Mouse (Mus musculus) heart, adult 18-20 months (tissue): ENCODE results near the gene Pyroxd1. TPM values are rescaled to one million over a fixed set of nuclear protein-coding genes. Genes with fewer than 3 reads are reported as not detected.

Experiments used
- DNase-seq, 2 experiments: peaks; one replicate each; pipeline ENCODE4 v3.0.0; 2021 to 2022; ENCODE audit warnings: mixed read lengths in 1 of 2
- total RNA-seq, 2 experiments: library from RNA; stranded (reverse); gene quantifications; 2 replicates each; pipeline ENCODE4 v1.2.3; 2021

Pyroxd1 gene
- total RNA-seq, 2 experiments from 2014 or later = 11.4 to 12.3 TPM

DNA sequence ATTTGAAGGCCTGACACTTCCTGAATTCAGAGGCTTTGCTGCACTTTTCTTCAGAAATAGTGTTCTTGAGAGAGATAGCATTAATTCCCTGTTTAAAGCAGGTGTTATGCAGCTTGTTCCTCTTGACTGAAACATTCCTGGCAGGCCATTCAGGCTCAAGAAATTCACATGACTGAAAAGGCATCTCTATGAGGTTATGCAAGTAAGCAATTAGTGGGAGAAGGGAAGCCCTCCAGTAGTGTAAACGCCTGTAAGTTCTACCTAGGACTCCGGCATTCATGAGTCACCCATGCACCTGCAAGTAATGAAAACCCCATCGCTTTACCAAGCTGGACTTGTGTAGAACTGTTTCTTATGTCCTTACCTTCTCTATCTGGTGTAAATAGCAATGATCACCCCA lies 24.1 kb downstream of the Pyroxd1 start:
- no peak for DNase-seq

DNA sequence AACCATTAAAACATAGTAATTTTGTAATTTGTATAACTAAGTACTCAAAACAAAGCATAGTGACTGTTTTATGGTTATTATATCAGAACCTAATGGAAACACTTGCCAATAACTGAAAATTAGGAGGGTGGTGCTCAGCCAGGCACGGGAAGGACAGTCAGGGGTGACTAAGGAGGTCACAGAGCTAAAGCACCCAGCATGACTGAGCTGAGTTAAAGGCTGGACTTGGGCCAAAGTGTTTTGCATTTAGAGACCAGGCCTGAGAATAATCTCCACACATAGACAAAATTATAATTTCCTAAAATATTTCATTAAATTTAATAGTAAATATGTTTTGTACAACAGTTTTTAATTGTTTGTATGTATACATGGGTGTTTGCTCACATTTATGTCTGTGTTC lies 31.6 kb downstream of the Pyroxd1 start:
- DNase-seq = no peak

DNA sequence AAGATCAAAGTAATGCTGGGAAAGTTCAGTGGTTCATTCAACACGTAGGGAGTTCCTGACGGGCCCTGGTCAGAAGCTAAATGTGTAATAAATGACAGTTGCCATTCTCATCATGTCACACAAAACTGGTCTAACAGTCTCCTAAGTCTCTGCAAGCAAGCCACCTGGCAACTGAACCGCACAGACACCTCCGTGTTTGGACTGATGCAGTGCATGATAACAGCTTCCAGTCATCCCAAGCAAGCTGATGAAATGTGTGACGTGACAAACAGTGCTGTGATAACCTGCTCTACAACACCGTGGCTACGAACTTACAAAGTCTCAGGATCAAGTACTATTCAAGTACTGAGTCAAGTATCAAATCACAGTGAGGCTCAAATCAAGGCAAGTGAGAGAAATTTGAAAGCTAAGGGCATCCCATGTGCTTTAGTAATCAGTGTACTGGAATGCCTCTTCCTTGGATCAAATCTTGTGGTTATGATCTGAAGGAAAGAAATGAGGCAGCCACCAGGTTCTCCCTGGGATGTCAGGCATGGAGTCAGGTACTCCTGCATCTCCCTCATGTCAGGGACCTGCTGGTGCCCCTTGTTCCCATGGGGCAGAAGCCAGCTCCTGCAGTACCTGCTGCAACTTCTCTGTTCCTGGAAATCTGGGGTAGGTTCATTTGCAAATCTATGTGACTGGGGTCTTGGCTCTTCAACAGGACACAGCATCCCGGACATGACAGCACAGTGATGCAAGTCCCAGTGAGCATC lies 33.3 kb downstream of the Pyroxd1 start:
- no peak for DNase-seq

DNA sequence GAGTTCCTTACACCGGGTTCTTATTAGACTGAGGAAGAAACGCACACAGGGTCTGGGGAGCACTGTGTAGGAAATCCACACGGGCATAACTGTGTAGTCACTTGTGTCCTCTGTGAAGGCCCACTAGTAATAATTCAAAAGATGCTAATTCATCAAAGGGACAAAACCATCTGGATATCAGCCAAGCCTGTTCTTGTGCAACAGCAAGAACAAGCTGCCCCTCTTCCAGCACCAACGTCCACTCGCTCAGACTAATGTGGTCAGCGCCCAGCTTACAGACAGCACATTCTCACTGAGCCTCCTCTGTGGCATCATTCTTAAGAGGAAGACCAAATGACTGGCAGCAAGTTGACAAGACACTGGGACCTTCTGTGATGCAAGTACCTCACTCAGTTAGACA lies 34.5 kb downstream of the Pyroxd1 start:
- DNase-seq = no peak

DNA sequence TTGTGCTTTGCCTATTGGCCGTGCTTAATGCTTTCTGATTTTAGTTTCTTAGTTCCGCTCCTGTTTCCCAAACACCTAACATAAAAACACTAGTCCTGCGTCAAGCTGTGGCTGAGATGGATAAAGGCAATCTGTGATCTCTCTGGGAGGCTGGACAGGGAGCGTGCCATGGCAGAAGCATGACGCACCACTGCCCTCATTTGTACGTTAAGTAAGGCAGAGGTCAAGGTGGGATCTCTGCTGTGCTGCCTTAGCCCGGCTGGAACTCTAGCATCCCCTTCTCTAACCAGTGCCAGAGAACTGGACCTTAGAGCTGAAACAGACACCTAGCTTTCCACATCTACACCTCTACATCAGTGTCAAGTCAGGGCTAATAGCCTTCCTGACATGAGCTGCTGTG lies 36.2 kb downstream of the Pyroxd1 start:
- no peak for DNase-seq

DNA sequence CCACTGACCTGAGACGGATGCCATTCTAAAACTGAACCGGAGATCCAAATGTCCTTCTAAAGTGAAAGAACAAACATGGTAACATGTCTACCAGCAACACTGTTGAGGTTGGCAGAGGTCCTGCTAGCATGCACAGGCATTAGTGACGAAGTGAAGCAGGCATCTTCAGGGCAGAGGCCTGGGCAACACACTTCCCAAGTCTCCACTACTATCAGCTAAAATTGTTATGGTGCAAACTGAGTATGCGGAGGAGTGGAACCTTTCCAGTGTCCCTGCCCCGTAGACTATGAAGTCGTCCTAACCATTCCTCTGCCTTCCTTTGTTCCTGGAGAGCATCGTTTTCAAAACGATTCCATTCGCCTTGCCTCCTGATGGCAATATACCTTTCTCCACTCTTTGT lies 39.1 kb downstream of the Pyroxd1 start:
- no peak for DNase-seq

DNA sequence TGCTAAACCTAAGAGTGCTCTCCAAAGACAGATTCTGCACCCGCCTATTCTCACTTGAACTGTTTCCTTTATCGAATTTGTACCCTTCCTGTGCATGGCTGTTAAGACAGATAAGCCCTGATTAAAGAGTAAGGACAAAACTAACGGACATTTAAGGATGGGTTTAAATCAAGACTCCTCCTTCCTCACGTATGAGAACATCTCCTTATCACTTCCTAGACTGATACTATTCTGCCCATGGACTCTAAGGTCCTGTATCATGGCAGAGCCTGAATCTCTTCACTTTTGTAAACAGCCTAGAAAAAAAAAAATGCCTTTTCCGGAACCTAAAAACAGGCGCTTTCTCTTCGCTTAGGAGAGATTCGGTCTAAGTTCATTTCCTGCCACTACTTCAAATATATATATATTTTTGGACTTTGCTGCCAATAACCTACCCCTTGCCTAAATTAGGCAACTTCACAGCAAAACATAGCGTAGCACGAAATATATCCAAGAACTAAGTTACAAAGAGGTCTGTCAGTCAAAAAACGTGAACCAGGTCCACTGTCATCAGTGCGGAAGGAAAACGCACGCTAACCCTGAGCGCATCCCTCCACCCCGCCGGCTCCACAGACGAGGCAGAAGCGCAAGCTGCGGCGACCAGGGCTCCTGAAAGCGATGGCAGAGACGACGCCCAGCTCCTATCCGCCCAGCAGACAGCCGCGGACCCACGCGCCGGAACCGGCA lies 41.0 kb downstream of the Pyroxd1 start:
- no peak for DNase-seq

DNA sequence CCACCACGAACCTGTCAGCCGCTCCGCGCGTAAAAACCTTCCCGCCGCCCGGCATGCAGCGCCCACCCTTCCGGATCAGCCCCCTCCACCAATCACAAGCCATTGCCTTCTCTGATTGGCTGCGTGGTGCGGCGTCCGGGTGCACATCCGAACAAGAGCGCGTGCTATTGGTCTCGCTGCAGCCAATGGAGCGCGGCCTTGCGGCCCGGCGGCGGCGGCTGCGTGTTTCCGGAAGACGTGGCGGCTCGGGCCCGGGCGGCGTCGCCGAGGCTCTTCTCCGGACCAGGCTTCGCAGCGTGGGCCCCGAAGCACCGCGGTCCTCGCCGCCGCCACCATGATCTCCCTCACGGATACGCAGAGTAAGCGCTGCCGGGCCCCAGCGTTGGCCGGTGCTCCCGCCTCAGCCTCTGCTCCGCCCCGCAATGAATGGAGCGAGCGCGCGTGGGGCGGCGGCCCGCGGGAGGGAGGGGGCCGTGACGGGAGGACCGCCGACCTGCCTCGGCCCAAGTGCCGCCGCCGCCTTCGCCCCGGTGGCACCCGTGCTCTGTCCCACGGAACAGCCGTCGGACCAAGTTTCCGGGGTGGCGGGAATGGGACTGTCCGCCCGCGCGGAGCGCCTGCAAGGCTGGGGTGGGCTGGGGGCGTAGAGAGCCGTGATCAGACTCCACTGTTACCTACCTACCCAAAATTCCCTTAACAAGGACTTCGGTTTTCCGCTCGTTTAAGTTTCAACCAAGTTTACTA lies 41.7 kb downstream of the Pyroxd1 start, which contains the start of the genes Recql and Golt1b:
TSS of gene Recql (minus strand) at position 77 of the 744 bp plus-strand sequence.
TSS of gene Golt1b (plus strand) at position 211 of the 744 bp plus-strand sequence.
- DNase-seq = peak; percentile 99

DNA sequence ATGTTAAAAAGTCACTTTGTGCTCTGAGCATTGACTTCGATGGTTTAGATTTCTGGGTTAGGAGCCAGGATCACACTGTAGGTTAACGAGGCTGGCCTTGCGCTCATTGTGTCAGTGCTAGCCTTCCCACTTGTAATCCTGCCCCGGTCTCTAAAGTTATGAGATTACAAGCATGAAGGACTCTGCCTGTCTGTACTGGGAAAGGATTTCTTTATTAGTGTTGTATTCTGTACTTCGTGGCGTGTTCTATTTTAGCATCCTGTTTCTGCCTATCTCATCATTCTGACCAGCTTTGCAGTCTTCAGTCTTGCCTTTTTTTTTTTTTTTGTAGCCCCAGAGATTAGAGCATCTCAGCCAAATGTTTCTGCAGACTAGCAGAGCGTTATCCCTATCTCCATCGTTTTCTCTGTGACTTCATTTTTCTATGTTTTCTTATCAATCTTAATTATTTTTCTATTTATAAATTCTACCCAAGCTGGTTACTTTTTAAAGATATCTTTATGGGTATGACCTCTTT lies 42.4 kb downstream of the Pyroxd1 start:
- DNase-seq = no peak

DNA sequence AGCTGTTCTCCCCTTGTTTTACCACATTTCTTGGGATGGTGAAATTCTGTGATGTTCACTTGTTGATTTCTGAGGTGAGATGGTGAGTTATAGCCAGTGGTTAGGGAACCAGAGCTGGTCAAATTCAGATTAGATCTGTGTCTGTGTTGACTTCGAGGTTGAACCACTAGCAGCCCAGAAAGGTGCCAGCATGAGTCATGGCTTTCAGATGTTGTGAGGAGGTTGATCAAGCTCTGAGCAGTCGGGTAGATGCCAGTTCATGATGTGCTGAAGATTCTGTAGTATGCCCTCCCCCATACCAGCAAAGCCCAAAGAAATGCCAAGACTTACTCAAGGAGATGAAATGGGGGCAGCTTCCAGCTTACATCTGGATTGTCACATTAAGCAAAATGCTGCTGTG lies 43.6 kb downstream of the Pyroxd1 start:
- DNase-seq = no peak

DNA sequence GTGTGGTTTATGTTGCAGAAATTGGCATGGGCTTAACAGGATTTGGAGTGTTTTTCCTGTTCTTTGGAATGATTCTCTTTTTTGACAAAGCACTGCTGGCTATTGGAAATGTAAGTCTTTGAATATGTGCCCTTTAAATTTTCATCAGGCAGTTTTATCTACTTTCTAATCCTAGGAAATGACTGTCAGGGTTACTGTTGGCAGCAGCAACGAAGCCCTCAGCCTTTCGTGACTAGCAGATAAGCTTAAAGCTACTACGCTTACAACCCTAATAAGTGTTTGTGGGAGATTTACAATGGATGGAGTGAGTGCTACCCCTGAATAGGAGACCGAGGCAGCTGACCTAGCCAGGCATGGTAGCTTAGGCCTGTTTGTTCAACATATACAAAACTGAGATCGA lies 46.9 kb downstream of the Pyroxd1 start:
- DNase-seq = no peak

DNA sequence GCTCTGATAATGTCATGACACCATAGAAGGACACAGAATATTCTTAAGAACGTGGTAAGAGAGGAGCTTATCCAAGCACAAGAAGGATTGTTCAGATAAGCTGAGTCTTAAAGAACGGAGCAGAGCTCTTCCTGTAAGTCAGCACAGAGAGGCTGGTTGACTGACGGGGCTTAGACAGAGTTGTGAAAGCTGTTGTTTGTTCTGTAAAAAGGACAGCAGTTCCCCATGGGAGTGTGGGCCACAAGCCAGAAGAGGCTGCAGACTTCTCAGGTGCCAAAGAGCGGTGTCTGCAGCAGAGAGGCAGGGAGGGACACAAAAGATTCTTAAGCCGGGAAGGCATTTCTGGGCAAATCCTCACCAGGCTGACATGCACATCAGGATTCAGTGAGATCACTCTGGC lies 49.2 kb downstream of the Pyroxd1 start:
- peak; percentile 15 to 27 for DNase-seq

DNA sequence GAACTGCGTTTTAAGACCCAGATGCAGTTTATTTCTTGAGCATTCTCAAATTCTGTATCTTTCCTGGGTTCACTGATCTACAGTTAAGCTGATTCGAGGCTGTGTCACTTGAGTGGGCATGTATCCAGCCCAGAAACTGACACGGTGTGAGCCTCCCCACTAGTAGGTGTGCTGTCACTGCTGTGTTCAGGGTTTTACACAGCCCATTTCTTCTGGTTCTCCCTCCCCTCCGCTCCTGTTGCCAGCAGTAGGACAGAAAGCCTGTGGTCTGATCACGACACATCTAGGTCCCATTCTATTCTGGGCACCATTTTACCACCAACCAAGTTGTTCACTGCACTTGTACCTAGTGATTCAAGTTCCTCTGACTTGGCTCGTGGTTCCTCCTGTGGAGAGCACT lies 50.3 kb downstream of the Pyroxd1 start:
- DNase-seq = no peak

DNA sequence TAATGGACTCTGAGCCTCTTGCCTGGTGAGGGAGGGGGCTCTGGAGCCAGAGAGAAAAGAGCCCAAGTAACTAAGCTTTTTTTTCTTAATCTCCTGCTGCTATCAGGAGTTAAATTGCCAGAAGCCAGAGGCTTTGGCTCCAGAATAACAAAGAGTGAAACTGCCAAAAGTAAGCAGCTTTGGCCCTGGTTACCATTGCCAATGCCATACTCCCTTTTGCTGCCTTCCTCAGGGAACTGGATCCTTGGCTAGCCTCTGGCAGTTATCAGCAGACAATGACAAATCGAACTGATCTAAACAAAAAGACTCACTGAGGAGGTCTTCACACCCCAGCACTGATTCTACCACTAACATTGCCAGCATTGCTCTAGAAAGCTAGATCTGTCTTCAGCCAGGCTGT lies 65.7 kb downstream of the Pyroxd1 start:
- no peak for DNase-seq

Other genes starting within 250 kb of the Pyroxd1 start
- not detected for gene Slco1a6, start 137.1 kb upstream of the Pyroxd1 start, total RNA-seq
- gene Iapp, start 47.2 kb upstream of the Pyroxd1 start, total RNA-seq = not detected
- not detected for gene Slco1a5, start 22.7 kb upstream of the Pyroxd1 start, total RNA-seq
- gene Recql, start 41.4 kb downstream of the Pyroxd1 start, total RNA-seq = 10 to 100 TPM in 1 of 2 experiments, 1 to 10 TPM in 1; 7.1 to 13.0 TPM
- 10 to 100 TPM; 15.2 to 15.6 TPM for gene Golt1b, start 41.6 kb downstream of the Pyroxd1 start, total RNA-seq
- not detected for gene Spx, start 67.8 kb downstream of the Pyroxd1 start, total RNA-seq
- 1 to 10 TPM in 1 of 2 experiments, not detected in 1; 1.5 TPM for gene Gys2, start 127.5 kb downstream of the Pyroxd1 start, total RNA-seq
- 1,000 to 10,000 TPM; 3,158 to 3,186 TPM for gene Ldhb, start 162.3 kb downstream of the Pyroxd1 start, total RNA-seq
- gene Kcnj8, start 226.0 kb downstream of the Pyroxd1 start, total RNA-seq = 10 to 100 TPM; 15.8 to 19.6 TPM